Mouse (Mus musculus): ENCODE data around the gene Mfsd4b5.
A peak's percentile ranks its signal among the peaks of the same experiment; 100 is the strongest.
"Not testable (repeated sequence)": the region's sequence is repeated elsewhere in the genome, so short reads cannot be mapped to it uniquely, and the experiment has no call there.

The Mfsd4b5 gene

DNA sequence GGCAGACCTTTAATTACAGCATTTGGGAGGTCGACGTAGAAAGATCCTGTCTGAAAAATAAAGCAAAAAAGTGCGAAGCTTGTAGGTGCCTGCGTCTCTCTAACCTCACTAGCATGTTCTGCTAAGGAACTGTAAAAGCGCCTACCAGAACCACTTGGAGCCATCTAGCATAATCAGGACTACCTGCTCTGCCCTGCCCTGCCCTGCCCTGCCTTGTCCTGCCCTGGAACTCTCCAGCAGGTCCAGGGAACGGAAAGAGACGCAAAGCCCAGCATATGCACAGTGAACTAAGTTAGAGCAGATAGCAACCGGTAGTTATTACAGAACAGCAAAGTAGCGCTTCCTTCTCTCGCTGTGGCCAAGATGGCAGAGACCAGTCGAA is 26.0 kb downstream of the Mfsd4b5 start:
- no peak for DNase-seq

DNA sequence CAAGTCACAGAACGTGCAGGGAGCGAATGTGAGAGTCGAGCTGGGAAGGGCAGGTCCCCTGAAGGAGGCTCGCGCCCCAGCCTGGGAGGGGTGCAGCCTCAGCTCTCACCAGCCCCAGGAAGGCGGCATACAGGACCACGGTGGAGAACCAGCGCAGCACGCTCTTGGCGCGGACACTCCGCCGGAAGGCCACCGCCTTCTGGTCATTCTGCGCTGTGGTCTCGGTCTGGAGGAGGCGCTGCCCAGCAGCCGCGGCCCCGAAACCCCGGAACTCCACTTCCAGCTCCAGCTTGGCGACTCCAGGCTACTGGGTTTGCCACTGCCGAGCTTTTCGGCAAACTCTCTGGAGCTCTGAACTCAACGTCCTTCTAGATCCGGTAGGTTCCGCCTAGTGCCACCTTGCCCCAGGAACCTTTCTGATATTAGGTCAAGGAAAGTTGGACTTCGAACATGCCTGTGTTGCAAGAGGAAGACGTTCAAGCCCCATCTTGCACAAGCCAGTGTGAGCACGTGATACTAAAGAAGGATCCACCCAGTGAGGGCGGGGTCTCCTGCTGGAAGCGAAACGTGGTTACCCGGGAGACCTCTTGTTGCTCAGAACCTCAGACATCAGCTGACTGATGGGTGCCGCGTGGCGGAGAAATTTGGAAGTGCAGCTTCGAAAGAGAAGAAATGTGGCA is 26.5 kb downstream of the Mfsd4b5 start, which contains the start of gene Mfsd4b3:
Gene Mfsd4b3 (minus strand): TSS at position 393 of the 680 bp plus-strand sequence.
- DNase-seq = peak; percentile 100

DNA sequence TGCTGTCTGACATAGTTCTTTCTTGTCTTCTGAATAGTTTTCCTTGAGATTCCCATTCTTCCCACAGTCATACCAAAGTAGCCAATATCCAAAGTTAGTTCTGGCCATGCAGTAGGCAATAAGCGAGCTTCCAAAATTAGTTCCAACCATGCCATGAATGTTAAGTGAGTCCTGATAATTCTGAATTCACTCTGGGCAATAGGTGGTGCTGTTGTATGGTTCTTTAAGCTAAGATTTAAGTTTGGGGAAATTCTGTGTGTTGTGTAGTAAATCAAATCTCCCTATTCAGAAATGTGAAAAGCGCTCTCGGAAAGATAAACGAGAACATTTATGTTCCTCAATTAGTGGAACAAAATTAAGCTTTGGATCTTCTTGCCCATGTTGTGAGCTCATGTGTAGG is 28.2 kb downstream of the Mfsd4b5 start:
- DNase-seq = no peak

DNA sequence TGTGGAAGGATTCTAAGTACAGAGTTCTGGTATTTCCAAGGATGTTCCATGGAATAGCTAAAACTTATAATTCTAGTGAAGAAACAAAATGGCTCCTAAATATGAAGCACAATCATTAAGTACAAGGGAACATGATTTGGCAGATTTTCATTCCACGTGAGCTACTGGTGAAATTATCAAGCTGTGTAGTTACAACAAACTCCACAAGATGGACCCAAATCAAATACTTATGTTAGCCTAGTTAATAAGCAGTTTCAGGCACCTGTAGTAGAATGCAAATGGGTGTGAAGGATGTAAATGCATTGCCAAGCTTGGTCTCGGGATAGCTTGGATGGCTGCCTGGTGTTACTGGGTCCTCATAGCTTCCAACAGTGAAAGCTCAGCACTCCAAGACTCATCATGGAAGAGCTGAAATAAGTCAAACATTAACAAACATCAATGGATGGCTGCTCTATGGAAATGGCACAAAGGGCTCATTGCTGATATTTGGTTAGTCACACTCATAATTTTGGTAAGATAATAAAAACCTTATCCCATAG is 30.0 kb downstream of the Mfsd4b5 start:
- peak; percentile 50 for DNase-seq

DNA sequence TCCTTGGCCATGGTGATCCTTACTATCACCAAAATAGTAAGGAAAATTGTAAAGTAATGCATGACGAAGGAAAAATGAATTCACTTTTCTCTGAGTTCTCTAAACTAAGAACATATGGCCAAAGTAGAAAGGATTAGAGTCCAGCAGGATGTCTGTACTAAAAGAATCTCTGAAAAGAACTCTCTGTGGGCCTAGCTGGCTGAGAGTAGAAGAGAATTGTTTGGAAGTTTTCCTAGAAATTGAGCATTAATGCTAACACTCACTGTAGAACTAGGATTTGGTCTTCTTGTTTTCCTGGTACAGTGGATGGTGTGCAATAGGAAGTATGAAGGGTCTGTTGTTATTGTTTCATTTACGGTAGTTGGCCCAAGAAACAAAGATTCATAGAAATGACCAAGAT is 31.3 kb downstream of the Mfsd4b5 start:
- DNase-seq = no peak

DNA sequence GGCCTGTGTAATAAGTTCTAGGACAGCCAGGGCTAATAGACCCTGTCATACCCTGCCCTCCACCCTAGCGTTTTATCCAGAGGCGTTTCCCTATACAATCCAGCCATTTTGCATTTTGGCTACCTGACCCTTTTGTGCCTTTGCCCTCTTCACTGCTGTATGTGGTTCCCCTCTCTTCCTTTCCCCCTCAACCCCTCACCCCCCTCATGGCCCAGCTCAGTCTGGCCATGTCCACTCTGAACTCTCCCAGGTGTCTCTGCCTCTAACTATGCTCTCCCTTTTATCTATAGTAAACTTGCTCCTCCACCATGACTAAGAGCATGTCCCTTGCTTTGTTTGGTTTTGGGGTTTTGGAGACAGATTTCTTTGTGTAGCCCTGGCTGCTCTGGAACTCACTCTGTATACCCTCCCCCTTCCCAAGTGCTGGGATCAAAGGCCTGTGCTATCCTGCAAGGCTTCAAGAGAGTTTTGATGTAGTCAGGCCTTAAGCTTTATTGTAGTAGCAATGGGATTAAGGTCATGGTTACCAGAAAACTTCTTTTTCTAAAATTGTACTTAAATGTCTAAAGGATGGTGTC is 37.0 kb downstream of the Mfsd4b5 start:
- DNase-seq = no peak

DNA sequence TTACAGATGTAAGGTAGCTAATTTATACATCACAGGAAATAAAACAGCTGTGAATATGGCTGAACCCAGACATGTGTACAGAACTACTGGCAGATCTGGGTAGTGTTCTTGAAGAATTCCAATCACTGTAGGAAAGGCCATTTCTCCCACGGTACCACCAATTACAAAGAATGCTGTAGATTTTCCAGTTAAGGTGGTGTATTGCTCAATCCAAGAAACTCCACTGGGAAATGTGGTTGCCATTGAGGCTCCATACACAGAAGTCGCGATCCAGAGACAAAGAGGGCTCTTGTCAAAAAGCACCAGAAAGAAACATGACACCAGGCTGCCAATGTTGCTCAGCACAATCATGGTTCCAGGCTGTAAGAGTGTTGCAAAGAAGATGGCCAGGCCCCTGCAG is 39.3 kb downstream of the Mfsd4b5 start:
- DNase-seq = not testable (repeated sequence)

DNA sequence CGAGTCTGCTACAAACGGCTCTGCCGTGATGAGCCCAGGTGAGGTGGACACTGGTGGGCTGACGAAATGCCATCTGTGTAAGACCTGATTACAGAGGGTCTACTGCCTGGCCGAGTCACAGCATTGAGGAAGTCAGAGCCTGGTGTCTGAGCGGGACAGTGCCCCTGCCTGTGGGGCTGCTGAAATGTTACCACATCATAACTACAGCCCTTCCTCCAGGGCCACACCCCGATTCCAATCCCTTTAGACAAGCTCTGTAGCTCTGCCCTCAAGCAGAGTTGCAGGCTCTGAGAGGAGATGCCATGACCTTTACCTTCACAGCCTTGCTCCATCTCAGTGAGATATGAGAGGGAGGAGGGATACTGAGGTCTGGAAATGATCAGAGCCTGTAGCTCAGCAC is 49.9 kb downstream of the Mfsd4b5 start:
- DNase-seq = no peak

DNA sequence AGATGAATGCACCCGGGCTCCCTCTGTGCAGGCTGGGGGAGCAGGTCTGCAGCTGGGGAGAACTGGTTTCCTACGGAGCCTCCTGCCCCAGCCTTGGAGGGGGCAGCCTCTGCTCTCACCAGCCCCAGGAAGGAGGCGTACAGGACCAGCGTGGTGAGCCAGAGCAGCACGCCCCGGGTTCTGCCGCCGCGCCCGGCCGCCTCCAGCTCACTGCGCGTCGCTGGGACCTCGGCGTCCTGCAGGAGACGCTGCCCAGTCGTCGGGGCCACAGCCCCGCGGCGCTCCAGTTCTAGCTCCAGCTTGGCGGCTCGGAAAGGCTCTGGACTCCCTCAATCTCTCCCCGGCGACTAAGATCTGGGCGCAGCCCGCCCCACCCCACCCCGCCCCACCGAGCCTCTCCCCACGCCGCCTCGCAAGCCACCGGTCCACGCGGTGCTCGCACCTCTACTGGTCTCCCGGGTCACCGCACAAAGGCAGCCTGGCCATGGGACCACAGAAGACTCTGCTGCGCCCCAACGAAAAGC is 59.8 kb downstream of the Mfsd4b5 start, which contains the start of gene Mfsd4b2:
Gene Mfsd4b2 (minus strand): TSS at position 308 of the 524 bp plus-strand sequence.
- no peak for DNase-seq

DNA sequence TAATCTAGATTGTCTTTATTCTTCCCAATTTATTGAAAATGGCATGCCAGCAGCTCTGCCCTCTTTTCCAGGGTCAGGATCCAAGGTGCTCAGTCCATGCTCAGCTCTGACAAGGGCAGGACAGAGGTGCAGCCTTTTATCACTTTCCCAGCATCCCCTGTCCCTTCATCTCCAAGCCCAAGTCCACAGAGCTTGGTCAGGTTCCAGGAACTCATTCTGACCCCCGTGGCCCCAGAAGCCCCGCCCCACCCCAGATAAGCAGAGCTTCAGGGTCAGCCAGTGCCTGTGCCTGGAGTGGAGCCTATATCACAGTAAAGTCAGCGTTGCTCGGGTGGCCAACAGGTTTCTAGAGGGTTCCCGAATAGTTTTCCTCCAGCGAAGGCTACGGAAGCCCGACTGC is 61.9 kb downstream of the Mfsd4b5 start:
- not testable (repeated sequence) for DNase-seq

DNA sequence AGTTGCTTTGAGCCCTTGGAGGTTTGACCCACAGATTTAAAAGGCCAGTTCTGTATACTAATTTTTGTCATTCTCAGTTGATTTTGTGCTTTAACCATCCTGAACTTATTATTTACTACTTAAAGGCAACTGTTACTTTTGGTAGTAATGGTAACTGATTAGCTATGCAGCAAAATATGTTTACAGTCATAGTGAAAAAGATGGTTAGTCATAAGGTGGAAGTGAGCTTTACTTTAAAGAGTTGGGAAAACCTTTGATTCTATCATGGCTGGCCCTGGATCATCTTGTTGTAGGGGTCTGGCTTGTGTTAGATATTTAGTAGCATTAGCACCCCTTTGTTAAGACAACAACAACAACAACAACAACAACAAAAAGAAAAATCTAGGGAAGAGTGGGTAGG is 73.8 kb downstream of the Mfsd4b5 start:
- no peak for DNase-seq

DNA sequence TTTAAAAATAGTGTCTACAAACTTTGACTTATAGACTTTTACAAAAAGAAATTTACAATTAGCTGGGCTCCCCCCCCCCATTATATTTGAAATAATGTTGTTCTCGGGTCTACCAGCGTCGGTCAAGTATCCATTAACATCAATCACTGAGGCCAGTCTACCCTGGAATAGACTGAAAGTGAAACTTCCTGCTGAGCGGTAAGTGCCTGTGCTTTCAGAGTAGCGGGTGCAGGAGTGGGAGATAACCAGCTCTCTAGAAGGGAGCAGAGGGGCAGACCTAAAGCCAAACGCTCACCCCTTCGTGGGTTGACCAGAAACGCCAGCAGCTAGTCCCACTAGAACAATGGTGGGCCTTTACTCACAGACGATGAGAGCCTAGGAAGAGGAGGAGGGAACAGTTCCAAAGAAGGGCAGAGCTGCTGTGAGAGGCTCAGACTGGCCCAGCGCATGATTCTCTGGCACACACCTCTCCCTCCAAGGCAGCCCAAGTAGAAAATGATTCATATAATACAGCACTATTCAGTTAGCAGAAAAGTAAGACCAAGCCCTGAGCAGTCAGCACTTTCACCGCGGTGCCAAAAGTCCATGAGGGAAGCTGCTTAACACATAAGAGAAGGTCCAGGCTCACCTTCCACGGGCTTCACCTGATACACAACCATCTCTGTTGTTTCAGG is 77.5 kb downstream of the Mfsd4b5 start:
- DNase-seq = peak; percentile 58

Data from kidney, adult 9 months (tissue).